Mouse (Mus musculus): ENCODE measurements around the gene Olfr1062.
"Not testable (repeated sequence)": the region's sequence is repeated elsewhere in the genome, so short reads cannot be mapped to it uniquely, and the experiment has no call there.

DNA sequence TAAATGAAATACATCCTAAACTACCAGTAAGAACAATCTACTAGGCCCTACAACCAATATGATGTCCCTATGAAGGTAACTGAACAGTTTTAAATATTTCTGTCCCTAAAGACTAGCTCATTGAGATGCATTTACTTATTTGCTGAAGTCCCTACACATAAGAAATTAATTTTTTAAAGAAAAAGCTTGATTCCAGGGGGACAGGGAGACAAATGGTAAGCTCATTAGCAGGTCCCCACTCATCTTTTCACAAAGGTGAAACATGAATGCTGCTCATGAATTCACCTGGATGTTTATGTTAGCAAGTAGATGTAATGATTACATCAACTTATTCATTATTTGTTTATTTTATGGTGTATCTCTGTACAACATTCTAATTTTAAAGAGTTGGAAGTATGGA lies at the start of gene Olfr1062:
- not testable (repeated sequence) for TF ChIP-seq EP300, CTCF (IDR thresholded peaks at IDR 0.05; ENCODE audit: low read depth)
